Mouse (Mus musculus) T-cell, adult 2 months (primary cell): ENCODE results near the gene Hes2.

ENCODE experiments used
- DNase-seq: peaks from one replicate; pipeline ENCODE4 v3.0.0; 2022; ENCODE audit warnings: low spot score

Gene Hes2

GRCm38 (mm10) chr4:152186205-152187082, 27.8 kb downstream of the Hes2 start:
- DNase-seq: no peak

- DNase-seq: no peak
These were observed 28.5 kb downstream of the Hes2 start for GRCm38 (mm10) chr4:152187142-152187541.

GRCm38 (mm10) chr4:152188651-152189050, 30.0 kb downstream of the Hes2 start:
- peak; percentile 32 for DNase-seq

GRCm38 (mm10) chr4:152189071-152189470, 30.4 kb downstream of the Hes2 start:
- peak; percentile 29 for DNase-seq

GRCm38 (mm10) chr4:152189691-152190090, 31.0 kb downstream of the Hes2 start:
- no peak for DNase-seq

GRCm38 (mm10) chr4:152190096-152190653, 31.5 kb downstream of the Hes2 start:
- DNase-seq: no peak

GRCm38 (mm10) chr4:152190701-152191100, 32.0 kb downstream of the Hes2 start:
- DNase-seq: no peak

GRCm38 (mm10) chr4:152192569-152192968, 33.9 kb downstream of the Hes2 start:
- DNase-seq: no peak

- no peak for DNase-seq
These were observed 36.0 kb downstream of the Hes2 start for GRCm38 (mm10) chr4:152194476-152195175.

GRCm38 (mm10) chr4:152196276-152196675, 37.6 kb downstream of the Hes2 start:
- DNase-seq: no peak

GRCm38 (mm10) chr4:152197545-152197944, 38.9 kb downstream of the Hes2 start:
- peak; percentile 73 for DNase-seq

- no peak for DNase-seq
These were observed 41.0 kb downstream of the Hes2 start for GRCm38 (mm10) chr4:152199617-152200016.

GRCm38 (mm10) chr4:152201492-152201891, 42.8 kb downstream of the Hes2 start:
- DNase-seq: peak; percentile 39

GRCm38 (mm10) chr4:152202418-152202817, 43.8 kb downstream of the Hes2 start:
- no peak for DNase-seq

- DNase-seq: no peak
These were observed 44.2 kb downstream of the Hes2 start for GRCm38 (mm10) chr4:152202905-152203304.

GRCm38 (mm10) chr4:152204663-152205062, 46.0 kb downstream of the Hes2 start:
- DNase-seq: no peak

- no peak for DNase-seq
These were observed 47.5 kb downstream of the Hes2 start for GRCm38 (mm10) chr4:152206199-152206598.

GRCm38 (mm10) chr4:152209623-152210022, 51.0 kb downstream of the Hes2 start:
- no peak for DNase-seq
